Mouse (Mus musculus) hindbrain, embryonic 16.5 days (tissue): ENCODE results near the gene Ccm2. TPM values are rescaled to one million over a fixed set of nuclear protein-coding genes. Genes with fewer than 3 reads are reported as not detected.

Experiments used
- ATAC-seq: fragments of 200-750 bp; cut with Nextera tagmentation; 2 replicates; pipeline ENCODE4 v1.8.0; 2017; ENCODE audit warnings: moderate TSS enrichment, moderate library complexity
- H3K27ac ChIP-seq: fragments of 300-500 bp; sonication (generic); 2 replicates; pipeline ENCODE4 v1.5.1; 2014; ENCODE audit warnings: low read depth, mild to moderate bottlenecking, control low read depth, low read length, moderate library complexity
- H3K27me3 ChIP-seq: fragments of 300-500 bp; sonication (generic); replicated peaks from 2 replicates; pipeline ENCODE4 v1.6.1; 2014; ENCODE audit warnings: low read length; ENCODE audit not compliant: control insufficient read depth, insufficient read depth
- H3K36me3 ChIP-seq: fragments of 300-500 bp; sonication (generic); 2 replicates; pipeline ENCODE4 v1.6.1; 2014; ENCODE audit warnings: mild to moderate bottlenecking, low read length, moderate library complexity, mixed read lengths; ENCODE audit not compliant: control insufficient read depth, insufficient read depth
- H3K4me1 ChIP-seq: fragments of 300-500 bp; sonication (generic); 2 replicates; pipeline ENCODE4 v1.6.1; 2014; ENCODE audit warnings: low read depth, low read length; ENCODE audit not compliant: control insufficient read depth, insufficient read depth
- H3K4me2 ChIP-seq: fragments of 300-500 bp; sonication (generic); 2 replicates; pipeline ENCODE4 v1.6.1; 2014; ENCODE audit warnings: mild to moderate bottlenecking, low read length, control low read depth, moderate library complexity
- H3K4me3 ChIP-seq: fragments of 300-500 bp; sonication (generic); 2 replicates; pipeline ENCODE4 v1.5.1; 2014; ENCODE audit warnings: mild to moderate bottlenecking, low read length, control low read depth, moderate library complexity
- H3K9ac ChIP-seq: fragments of 300-500 bp; sonication (generic); 2 replicates; pipeline ENCODE4 v1.6.1; 2014; ENCODE audit warnings: low read depth, mild to moderate bottlenecking, control low read depth, low read length, moderate library complexity
- H3K9me3 ChIP-seq: fragments of 300-500 bp; sonication (generic); 2 replicates; pipeline ENCODE4 v1.6.1; 2014; ENCODE audit warnings: mild to moderate bottlenecking, low read length, moderate library complexity; ENCODE audit not compliant: control insufficient read depth
- WGBS: fragments of 180-500 bp; shearing (Covaris S2); extraction: QIAGEN DNeasy Blood & Tissue Kit; methylation state at CpG from one replicate; pipeline ENCODE4 v1.1.7; 2014; 5-methylcytosine and 5-hydroxymethylcytosine counted together
- polyA plus RNA-seq: library from polyadenylated mRNA; unstranded; fragments of >200 nt; fragmentation: Nextera tagmentation; extraction: Ambion mirVana; gene quantifications from 2 replicates; pipeline ENCODE4 v1.2.1, GENCODE M21; 2015

The Ccm2 gene
- polyA plus RNA-seq, 1 experiment from 2014 or later: 98.7 TPM

DNA sequence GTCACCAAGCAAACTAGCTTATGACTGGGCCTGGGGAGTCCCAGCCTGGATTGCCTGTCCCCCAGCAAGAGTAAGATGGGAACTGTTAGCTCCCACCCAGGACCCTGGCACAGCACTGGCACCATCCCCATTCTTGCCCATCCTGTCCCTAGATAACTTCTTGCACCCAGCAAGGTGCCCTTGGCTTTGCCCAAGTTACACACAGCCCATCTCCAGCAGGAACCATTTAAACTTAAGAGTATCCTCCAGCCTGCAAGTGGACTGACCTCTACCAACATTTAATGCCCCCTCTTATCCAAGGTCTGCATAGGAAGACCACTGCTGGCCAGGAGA lies 57.9 kb downstream of the Ccm2 start:
- H3K4me1 ChIP-seq: peaks cover 41% of the 10 kb centered on the region
- ATAC-seq: no peak

DNA sequence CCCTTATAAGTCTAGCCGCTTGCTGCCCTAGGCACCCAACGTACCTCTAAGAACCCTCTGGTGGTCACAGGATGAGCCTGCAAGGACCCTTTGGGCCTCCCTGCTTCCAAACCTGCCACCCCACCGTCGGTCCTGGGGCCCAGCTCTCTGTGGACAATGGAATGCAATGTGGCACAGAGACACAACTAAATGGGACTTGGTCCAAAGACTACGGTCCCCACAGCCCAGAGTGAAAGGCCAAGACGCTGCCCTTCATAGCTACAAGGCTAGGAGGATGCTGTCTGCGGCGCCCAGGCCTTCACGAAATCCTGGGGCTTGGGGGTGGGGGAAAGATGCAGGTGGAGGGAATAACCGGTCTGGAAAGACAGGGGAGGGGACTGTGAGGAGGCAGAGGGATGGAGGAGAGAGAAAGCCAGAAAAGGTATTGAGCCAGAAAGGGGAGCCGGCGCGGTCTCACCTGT lies 58.4 kb downstream of the Ccm2 start:
- H3K27me3 ChIP-seq: no peaks in the 10 kb centered on the region
- peak overlapping the region; percentile 72 for H3K4me3 ChIP-seq
- H3K4me2 ChIP-seq: peak overlapping the region; percentile 96
- H3K9me3 ChIP-seq: no peaks in the 10 kb centered on the region
- no peak; the same call in 1 of the 2 replicates for ATAC-seq
- 5% methylated on average over 13 of the region's 13 CpGs for WGBS
- H3K9ac ChIP-seq: peak overlapping the region; percentile 93
- H3K4me1 ChIP-seq: peaks cover 37% of the 10 kb centered on the region
- peaks cover 16% of the 10 kb centered on the region for H3K36me3 ChIP-seq
- peak overlapping the region; percentile 99 for H3K27ac ChIP-seq

More for the DNA sequence above, 57.9 kb downstream of the Ccm2 start:
- H3K9ac ChIP-seq: peak overlapping the region; percentile 93
- H3K27ac ChIP-seq: peak overlapping the region; percentile 99
- H3K4me2 ChIP-seq: peak overlapping the region; percentile 96
- H3K9me3 ChIP-seq: no peaks in the 10 kb centered on the region
- H3K36me3 ChIP-seq: peaks cover 16% of the 10 kb centered on the region
- peak overlapping the region; percentile 72 for H3K4me3 ChIP-seq
- no peaks in the 10 kb centered on the region for H3K27me3 ChIP-seq

DNA sequence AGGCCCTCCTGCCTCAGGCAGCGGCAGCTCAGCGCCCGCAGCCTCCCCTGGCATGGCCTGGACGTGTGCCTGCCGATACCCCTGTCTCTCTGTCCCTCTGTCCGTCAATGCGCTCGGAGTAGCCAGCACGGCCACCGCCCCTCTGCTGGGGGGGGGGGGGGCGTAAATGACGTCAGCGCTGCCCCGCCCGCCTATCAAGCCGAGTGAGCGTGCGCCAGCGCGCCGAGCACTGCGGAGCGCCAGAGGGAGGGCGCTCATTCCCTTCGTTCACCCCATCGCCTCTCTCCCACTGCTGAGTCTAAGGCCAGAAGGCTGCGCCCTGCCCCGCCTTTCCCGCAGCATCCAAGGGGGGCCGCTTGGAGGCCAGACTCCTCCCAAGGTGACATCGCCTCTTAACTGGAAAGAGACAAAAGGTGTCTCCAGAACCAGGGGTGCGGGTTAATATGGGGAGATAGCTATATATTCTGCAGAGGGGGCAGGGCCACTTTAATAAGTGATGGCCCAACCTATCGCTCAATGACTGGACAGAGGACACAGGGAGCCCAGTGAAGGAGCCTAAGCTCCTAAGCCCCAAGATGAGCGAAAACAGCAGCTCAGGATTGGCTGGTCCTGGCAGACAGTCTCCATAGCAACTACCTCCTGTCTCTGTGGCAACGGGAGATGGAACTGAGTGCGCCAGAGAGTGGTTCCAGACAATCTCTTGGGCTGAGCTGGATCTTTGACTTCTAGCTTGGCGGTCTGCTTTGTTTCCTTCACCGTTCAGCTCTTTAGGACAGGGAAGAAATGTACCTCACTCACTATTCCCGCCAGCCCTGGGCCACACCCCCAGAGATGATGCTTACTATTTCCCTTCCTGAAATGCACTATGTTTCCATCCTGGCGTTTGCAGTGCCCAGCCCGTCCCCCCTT lies 59.1 kb downstream of the Ccm2 start, which contains the start of gene Nacad:
Gene Nacad, minus strand, starts transcription at position 563 of the 909 bp plus-strand sequence.
- peak within 1 kb of the TSS; percentile 99 for H3K27ac ChIP-seq
- under 1% methylated on average over 25 of the region's 41 CpGs for WGBS
- H3K27me3 ChIP-seq: no peaks in the 10 kb centered on the region
- H3K4me3 ChIP-seq: peak within 1 kb of the TSS; percentile 72
- ATAC-seq: peak; percentile 93
- H3K9ac ChIP-seq: peak within 1 kb of the TSS; percentile 93
- H3K4me2 ChIP-seq: peak within 1 kb of the TSS; percentile 96
- peaks cover 33% of the 10 kb centered on the region for H3K4me1 ChIP-seq
- no peaks in the 10 kb centered on the region for H3K9me3 ChIP-seq
- peaks cover 10% of the 10 kb centered on the region for H3K36me3 ChIP-seq

DNA sequence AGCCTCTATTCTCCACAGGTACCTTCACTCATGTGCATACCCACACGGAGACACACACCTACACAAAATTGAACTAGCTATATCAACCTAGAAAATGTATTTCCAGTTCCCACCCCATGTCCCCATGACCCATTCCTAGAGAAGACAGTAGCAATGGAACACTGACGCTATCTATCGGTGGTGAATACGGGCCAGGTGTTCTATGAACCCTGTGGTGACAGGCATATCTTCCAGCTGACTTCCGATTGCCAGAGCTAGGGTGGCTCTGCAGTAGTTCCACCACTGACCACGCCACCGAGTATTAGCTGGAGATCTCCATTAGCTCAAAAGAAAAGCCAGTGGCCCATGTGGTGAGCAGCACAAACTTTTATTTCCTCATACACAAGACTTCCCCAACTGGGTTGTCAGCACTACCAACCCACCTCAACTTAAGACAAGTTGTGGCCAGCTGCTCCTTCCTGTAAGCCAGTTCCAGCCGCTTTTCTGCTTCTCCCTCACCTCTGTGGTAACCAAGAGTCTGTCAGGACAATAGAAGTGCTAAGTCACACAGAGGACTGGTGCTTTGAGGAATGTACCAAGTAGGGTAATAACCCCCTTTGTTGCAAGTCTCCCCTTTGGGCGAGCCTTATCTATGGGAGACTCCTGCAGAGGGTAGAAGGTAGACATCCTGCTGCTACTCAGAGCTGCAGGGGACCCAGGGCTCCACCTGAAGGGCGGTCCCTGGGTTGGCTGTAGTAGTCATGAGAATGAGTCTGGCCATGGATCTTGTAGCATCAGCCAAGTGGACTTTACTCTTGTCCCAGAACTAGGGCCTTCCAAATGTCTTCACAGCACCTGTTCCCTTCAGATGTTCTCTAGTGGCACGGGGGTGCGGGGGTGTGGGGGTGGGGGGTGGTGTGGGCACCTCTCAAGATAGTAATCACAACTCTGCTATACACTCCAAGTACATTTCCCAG lies 68.8 kb downstream of the Ccm2 start:
- WGBS: 93% methylated on average over 12 of the region's 12 CpGs
- no peak overlapping the region for H3K4me3 ChIP-seq
- no peak overlapping the region for H3K27ac ChIP-seq
- H3K36me3 ChIP-seq: peaks cover 47% of the 10 kb centered on the region
- no peak overlapping the region for H3K4me2 ChIP-seq
- H3K9ac ChIP-seq: no peak overlapping the region
- H3K4me1 ChIP-seq: no peaks in the 10 kb centered on the region
- no peak for ATAC-seq
- no peaks in the 10 kb centered on the region for H3K9me3 ChIP-seq
- no peaks in the 10 kb centered on the region for H3K27me3 ChIP-seq

DNA sequence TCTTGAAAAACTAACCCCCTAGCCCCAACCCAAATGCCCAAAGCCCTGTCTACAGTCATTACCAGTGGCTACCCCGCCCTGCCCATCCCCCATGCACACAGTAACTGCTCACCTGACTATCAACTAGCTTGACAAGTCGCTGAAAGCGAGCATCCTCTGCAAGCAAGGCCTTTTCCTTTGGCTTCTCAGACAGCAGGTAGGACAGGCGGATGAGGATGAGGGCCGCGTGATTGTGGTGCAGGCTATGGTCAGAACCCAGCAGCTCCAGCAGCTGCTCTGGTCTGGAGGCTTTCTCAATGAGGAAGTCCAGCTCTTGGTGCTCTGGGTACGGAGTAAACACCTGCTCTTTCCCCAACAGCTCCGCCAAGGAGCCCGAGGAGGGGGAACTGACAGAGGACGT lies 77.0 kb downstream of the Ccm2 start:
- no peak overlapping the region for H3K27ac ChIP-seq
- H3K4me1 ChIP-seq: peaks cover 29% of the 10 kb centered on the region
- no peak overlapping the region for H3K4me2 ChIP-seq
- WGBS: 90% methylated on average over 10 of the region's 10 CpGs
- no peaks in the 10 kb centered on the region for H3K27me3 ChIP-seq
- H3K4me3 ChIP-seq: no peak overlapping the region
- no peak overlapping the region for H3K9ac ChIP-seq
- no peaks in the 10 kb centered on the region for H3K9me3 ChIP-seq
- ATAC-seq: no peak
- H3K36me3 ChIP-seq: peaks cover 35% of the 10 kb centered on the region

DNA sequence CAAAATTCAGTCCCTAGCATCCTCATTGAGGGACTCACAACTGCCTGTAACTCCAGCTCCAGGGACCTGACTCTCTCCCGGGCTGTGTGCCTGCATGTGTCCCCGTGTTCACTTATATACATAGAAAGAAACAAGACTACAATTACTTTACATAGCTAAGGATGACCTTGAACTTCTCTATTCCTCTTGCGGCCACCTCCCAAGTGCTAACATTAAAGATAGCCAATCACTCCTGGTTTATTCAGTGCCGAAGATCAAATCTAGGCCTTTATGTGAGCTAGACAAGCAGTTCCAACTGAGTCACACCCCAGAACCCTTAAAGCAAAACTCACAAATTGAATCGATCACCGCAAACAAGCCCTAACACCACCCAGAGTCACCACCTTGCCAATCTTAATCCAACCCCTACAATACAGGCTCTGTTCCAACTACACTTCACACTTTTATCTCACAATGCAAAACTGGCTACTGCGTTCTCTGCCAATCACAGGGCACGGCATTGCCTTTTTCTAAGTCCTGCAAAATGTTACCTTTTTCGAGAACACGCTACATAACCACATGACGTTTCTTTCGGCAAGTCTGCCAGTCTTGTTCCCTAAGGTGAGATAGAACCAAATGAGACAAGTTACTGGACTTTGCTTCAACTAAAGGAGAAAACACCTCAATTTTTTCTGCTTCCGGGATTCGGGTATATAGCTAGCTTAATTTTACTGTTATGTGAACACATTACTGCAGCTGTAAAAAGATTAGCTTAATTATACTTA lies 78.1 kb downstream of the Ccm2 start:
- Histone ChIP-seq H3K27ac (no peak overlapping the region), H3K4me2 (peak overlapping the region; percentile 92), H3K9me3 (no peaks in the 10 kb centered on the region), H3K36me3 (peaks cover 26% of the 10 kb centered on the region), H3K9ac (peak overlapping the region; percentile 77), H3K4me1 (peaks cover 29% of the 10 kb centered on the region), H3K4me3 (peak overlapping the region; percentile 79), H3K27me3 (no peaks in the 10 kb centered on the region)
- 74% methylated on average over 14 of the region's 14 CpGs for WGBS
- ATAC-seq: no peak

DNA sequence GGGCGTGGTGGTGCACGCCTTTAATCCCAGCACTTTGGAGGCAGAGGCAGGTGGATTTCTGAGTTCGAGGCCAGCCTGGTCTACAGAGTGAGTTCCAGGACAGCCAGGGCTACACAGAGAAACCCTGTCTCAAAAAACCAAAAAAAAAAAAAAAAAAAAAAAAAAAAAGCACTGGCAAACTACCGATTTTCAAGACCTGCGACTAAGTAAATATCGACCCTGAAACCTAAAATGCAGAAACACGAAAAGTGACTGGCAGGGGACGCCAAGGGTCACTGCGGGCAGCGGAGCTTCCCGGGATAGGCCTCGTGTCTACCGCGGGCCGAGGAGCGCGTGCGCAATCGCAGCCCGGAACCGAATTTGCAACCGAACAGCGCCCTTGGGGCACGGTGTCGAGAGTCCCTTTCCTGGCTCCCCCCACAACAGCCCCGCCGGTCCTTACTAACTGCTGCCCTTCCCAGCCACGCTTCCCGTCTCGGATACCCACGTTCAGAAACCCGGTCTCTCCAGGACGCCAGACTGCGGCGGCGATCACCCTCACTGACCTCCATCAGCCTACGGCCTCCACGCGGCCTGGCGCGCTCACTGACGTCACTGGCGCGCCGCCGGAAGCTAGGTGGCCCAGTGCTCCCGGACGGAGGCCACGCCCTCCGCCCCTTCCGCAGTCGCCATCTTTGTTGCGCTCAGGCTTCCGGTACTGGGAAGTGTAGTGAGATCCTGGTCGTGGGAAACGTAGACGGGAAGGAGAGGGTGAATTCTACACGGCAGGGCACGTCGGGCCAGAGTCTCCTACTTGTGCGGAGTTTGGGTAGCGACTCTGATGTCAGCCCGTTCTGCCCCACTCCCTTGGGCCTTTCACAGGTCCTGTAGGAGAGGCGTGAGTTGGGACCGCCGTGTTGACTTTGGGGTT lies 79.0 kb downstream of the Ccm2 start, which contains the start of gene Tbrg4:
Gene Tbrg4, minus strand, starts transcription at position 590 of the 910 bp plus-strand sequence.
- Histone ChIP-seq H3K9ac (peak within 1 kb of the TSS; percentile 85), H3K4me2 (peak within 1 kb of the TSS; percentile 92), H3K27me3 (no peaks in the 10 kb centered on the region), H3K36me3 (peaks cover 18% of the 10 kb centered on the region), H3K9me3 (no peaks in the 10 kb centered on the region), H3K4me3 (peak within 1 kb of the TSS; percentile 79), H3K4me1 (peaks cover 29% of the 10 kb centered on the region), H3K27ac (peak within 1 kb of the TSS; percentile 86)
- WGBS: under 1% methylated on average over 66 of the region's 66 CpGs
- peak; percentile 95 for ATAC-seq

DNA sequence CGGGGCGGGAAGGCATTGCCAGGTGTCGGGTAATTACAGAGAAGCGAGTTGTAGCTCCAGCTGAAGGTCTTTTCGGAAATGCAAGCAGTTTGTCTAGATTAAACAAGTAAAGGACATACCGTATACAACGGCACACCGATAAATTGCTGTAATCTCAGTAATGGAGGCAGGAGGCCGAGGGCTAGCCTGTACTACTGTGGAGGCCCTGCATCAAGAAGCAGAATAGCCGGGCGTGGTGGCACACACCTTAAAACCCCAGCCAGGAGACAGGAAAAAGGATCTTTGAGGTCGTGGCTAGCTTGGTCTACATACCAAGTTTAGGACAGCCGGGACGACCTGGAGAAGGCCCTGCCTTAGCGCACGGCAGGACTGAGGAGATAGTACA lies 79.7 kb downstream of the Ccm2 start:
- H3K4me2 ChIP-seq: peak overlapping the region; percentile 92
- peak overlapping the region; percentile 85 for H3K9ac ChIP-seq
- H3K27ac ChIP-seq: peak overlapping the region; percentile 86
- H3K9me3 ChIP-seq: no peaks in the 10 kb centered on the region
- peak; percentile 7; the same call in 1 of the 2 replicates for ATAC-seq
- peaks cover 16% of the 10 kb centered on the region for H3K36me3 ChIP-seq
- WGBS: 13% methylated on average over 16 of the region's 16 CpGs
- H3K27me3 ChIP-seq: no peaks in the 10 kb centered on the region
- peak overlapping the region; percentile 79 for H3K4me3 ChIP-seq
- H3K4me1 ChIP-seq: peaks cover 29% of the 10 kb centered on the region
